Mouse (Mus musculus) liver, postnatal 0 days (tissue): Measurements from ENCODE around the gene Rhob.

Experiments used
- CTCF ChIP-seq: sonication (generic); IDR thresholded peaks from 2 replicates; pipeline ENCODE4 v1.5.1; 2016; ENCODE audit warnings: antibody characterized with exemption, low read depth
- EP300 ChIP-seq: IDR thresholded peaks from 2 replicates; pipeline ENCODE4 v1.6.1; 2016; ENCODE audit warnings: antibody characterized with exemption, low read depth, mild to moderate bottlenecking

GRCm38 (mm10) chr12:8497314-8497706, 2.5 kb downstream of the Rhob start:
- TF ChIP-seq EP300, result no peak
- no peak for TF ChIP-seq CTCF
